Mouse (Mus musculus) brown adipose tissue, adult 24 weeks (tissue): ENCODE data around the gene Smad1. TPM values are rescaled to one million over a fixed set of nuclear protein-coding genes. Genes with fewer than 3 reads are reported as not detected.

Source experiments
- H3K27ac ChIP-seq: fragments of 200-500 bp; replicated peaks from 2 replicates; pipeline ENCODE4 v1.5.1; 2012; ENCODE audit warnings: low read depth, mild to moderate bottlenecking, low read length
- H3K4me1 ChIP-seq: fragments of 200-500 bp; 2 replicates; pipeline ENCODE4 v1.6.1; 2012; ENCODE audit warnings: low read length, mixed read lengths; ENCODE audit not compliant: control insufficient read depth, insufficient read depth, insufficient read length
- H3K4me3 ChIP-seq: fragments of 200-500 bp; 2 replicates; pipeline ENCODE4 v1.5.1; 2012; ENCODE audit warnings: low read depth, mild to moderate bottlenecking, low read length, moderate library complexity; ENCODE audit not compliant: insufficient read depth
- polyA plus RNA-seq: library from polyadenylated mRNA; stranded (reverse); fragments of >200 nt; gene quantifications from 2 replicates; pipeline ENCODE4 v1.2.4, GENCODE M21; 2012; ENCODE audit not compliant: missing spikeins, insufficient read depth, insufficient read length

Smad1 gene
- polyA plus RNA-seq, 1 experiment = 6.3 TPM

DNA sequence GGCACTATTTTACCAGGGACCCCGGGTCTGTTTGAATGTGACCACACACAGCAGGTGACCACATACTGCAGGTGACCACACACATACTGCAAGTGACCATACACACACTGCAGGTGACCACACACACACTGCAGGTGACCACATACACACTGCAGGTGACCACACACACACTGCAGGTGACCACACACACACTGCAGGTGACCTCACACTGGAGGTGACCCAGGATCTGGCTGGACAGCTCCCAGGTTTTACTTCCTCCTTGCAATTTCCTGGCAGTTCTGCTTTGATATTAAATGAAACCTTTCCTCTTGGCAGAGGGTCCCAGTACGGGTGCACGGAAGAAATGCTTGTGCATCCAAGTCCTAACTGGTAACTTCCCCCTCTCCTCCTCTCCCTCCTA lies 75.3 kb downstream of the Smad1 start:
- Histone ChIP-seq H3K4me3 (no peak overlapping the region), H3K27ac (peak overlapping the region; percentile 94), H3K4me1 (peaks cover 19% of the 10 kb centered on the region)

DNA sequence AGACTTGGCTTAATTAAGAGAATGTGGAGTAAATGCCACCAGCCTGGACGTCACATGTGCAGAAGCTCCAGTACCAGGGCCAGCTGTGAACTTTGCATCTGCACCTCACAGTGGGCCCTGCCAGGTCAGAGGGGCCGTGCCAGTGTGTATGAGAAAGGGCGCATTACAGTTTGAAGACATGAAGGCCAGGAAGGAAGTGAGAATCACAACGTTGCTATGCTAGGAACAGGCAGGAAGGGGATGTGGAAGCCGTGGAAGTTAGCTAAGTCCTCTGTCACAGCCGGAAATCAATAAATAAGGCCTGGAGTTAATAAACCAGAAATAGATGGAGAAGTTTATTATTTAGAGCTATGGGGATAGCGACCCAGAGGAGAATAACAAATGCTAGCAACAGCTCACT lies 76.2 kb downstream of the Smad1 start:
- Histone ChIP-seq H3K27ac (peak overlapping the region; percentile 94), H3K4me1 (peaks cover 19% of the 10 kb centered on the region), H3K4me3 (0 out of 2 replicates have a peak overlapping the region, but pooled peaks have one; percentile 6)

DNA sequence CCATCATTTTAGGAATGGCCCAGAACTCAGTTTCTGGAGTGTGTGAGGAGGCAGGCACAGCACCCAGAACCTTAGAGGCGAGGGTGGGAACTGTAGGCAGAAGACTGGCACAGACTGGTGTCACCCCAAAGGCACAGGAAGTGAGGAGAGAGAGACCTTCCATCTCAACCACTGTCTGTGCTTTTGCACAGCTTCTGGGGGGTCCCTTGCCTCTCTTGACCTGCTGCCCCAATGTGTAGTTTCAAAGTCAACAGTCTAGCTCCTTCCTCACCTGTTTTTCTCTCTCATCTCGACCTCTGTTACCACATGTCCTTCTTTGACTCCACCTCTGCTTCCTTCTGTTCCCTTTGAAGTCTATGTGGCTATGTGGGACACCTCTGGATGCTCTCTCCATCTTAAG lies 88.5 kb downstream of the Smad1 start:
- Histone ChIP-seq H3K4me3 (no peak overlapping the region), H3K27ac (no peak overlapping the region), H3K4me1 (no peaks in the 10 kb centered on the region)

DNA sequence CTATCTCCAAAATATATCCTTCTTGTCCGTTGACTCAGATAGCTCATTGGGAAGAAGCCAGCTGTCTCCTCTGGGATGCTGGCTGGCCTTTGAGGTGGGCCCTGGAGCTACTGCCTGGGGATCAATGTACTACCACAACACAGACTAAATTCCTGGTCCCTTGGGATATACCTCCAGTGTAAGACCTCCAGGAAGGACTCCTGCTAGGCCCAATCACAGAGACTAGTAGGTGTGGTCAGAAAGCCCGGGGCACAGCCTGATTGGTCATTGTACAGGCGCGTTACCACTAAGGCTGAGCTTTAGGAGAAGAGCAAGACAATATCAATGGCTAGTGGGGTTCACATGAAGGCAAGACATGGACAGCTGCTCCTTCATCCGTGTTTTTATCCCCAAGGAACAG lies 93.4 kb downstream of the Smad1 start:
- Histone ChIP-seq H3K4me1 (peaks cover 2% of the 10 kb centered on the region; the same call in 1 of the 2 replicates), H3K27ac (no peak overlapping the region), H3K4me3 (no peak overlapping the region)

DNA sequence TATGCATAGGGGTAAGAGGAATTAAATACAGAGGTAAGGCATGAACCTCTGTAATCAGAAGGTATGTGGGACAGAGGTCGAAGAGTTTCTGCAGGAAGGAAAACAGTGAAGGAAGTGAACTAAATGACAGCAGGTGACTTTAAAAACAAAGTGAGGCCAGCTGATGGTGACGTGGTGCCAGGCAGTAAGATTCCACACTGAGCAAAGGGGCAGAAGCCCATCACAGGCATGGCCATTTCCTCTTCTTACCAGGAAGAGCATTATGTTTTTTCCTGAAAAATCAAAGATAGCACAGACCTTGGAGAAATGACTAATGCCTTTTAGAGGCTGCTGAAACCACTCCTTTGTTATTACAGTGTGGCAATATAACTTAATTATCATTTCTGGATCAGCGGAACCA lies 97.8 kb downstream of the Smad1 start:
- H3K27ac ChIP-seq = peak overlapping the region; percentile 56; the same call in 1 of the 2 replicates
- no peak overlapping the region for H3K4me3 ChIP-seq
- peaks cover 2% of the 10 kb centered on the region; the same call in 1 of the 2 replicates for H3K4me1 ChIP-seq

DNA sequence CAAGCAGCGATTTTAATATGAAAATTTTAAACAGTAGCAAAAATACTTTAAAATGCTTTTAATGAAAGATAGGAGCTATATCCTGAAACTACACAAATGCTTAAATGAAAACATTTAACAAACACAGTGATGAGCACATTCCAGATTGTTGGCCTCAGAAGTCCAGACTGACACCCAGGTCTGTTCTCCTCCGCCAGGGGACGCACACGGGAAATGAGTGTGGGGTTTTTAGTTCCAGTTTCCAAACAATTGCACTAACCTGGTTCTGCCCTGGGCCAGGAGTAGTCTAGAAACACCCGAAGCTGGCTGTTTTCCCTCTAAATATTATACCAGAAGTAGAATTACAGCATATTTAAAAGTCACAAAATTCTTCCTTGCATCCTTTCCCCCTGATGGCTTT lies 99.6 kb downstream of the Smad1 start:
- no peak overlapping the region for H3K27ac ChIP-seq
- H3K4me1 ChIP-seq = peaks cover 7% of the 10 kb centered on the region; the same call in 1 of the 2 replicates
- H3K4me3 ChIP-seq = no peak overlapping the region

DNA sequence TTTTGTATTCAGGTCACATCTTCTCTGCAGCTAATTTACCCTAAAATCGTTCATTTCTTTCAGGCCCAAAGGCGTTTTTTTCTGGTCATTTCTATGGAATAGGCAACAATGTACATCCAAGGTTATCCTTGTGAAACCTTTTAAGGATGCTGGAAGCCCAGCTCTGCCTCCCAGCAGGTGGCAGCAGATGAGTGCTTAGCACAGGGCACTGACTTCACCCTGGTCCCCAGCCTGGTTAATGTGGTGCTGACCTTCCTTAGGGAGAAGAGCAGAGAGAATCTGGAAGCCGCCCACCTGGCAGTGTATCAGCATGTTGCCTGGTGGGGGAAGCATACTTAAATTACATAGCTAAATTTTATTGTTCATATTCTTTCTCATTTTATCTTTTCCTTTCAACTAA lies 101.6 kb downstream of the Smad1 start:
- H3K4me3 ChIP-seq = no peak overlapping the region

DNA sequence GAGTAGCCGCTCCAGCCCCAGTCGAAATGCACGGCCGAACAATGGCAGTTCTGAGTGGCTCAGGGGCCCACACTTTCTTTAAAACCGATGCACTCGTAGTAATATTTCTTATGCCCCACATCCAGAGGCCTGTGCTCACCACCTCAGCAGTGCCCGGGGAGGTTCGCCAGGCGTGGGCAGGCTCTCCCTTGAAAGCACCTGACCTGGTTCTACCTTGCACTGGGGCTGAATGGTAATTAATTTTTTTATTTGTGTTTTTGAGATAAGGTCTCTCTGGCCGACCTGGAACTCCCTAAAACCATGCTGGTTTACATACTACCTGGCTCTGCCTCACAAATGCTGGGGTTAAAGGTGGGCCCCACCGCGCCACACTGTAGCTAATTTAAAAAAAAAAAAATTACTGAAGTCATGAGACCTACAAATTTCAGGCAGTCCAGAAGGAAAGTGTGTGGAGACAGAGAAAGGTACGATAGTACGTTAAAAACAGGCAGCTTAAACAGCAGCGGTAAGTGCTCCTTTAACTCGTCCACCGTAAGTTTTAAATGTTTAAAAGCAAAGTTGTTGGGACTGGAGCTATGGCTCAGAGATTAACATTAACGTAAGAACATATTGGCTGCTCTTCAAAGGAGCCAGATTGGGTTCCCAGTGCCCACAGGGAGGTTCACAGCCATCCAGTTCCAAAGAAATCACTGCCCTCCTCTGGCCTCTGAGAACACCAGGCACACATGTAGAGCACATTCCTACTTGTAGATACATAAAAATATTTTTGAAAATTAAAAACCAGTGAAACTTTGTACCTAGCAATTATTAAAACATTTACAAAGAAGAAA lies 103.8 kb downstream of the Smad1 start:
- peak overlapping the region; percentile 93 for H3K27ac ChIP-seq
- peak overlapping the region; percentile 94 for H3K4me3 ChIP-seq
- peaks cover 14% of the 10 kb centered on the region; the same call in 1 of the 2 replicates for H3K4me1 ChIP-seq

More for the DNA sequence above, 101.6 kb downstream of the Smad1 start:
- no peak overlapping the region for H3K27ac ChIP-seq
- peaks cover 13% of the 10 kb centered on the region; the same call in 1 of the 2 replicates for H3K4me1 ChIP-seq

DNA sequence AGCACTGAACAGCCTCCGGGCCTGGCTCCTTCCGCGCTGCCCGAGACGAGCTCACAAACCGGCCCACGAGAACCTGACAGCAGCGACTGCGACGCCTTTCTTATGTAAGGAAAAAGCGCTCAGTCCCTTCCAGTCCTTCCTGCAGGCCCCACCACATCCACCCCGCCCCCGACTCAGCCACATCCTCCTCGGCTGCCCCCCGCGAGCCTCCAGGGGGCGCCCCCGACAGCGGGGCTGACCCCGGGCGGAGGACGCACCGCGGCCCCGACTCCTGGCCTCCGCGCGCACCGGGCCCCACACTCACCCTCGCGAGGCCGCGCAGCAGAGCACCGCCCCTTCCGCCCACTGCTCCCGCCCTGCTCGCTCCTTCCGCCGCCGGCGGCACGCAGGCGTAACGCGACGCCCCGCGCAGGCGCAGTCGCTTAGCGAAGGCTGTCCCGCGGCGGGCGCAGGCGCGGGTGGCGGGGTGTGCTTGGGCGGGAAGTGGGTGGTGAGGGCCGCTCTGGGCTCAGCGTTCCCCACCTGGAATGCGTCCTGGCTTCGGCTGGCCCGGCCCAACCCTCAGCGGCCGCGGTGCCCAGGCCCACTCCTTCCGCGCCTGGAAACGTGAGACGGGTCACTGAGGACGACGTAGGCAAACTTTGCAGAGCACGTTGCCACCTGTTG lies 104.6 kb downstream of the Smad1 start, which contains the start of gene Mmaa:
Gene Mmaa, minus strand, starts transcription at position 328 of the 666 bp plus-strand sequence.
- Histone ChIP-seq H3K4me1 (peaks cover 14% of the 10 kb centered on the region), H3K27ac (peak within 1 kb of the TSS; percentile 97), H3K4me3 (peak within 1 kb of the TSS; percentile 94)

DNA sequence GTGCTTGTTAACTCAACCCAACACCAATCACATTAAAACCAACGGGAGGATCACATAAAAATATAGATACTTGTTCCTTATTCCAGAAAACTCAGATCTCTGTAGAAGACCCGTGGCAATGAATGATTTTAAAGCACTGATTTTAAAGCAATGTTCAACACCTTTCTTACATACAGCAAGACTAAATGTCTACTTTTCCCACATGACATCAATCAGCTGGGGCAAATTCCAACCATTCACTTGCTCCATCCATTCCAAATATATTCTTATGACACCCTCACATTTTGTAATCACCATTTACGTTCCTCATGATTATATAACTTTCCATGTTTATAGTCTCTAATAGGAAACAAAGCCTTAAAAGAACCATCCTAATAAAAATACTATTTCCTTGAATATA lies 105.5 kb downstream of the Smad1 start:
- no peak overlapping the region; the same call in 1 of the 2 replicates for H3K4me3 ChIP-seq
- peaks cover 14% of the 10 kb centered on the region for H3K4me1 ChIP-seq
- 0 out of 2 replicates have a peak overlapping the region, but pooled peaks have one; percentile 30 for H3K27ac ChIP-seq

DNA sequence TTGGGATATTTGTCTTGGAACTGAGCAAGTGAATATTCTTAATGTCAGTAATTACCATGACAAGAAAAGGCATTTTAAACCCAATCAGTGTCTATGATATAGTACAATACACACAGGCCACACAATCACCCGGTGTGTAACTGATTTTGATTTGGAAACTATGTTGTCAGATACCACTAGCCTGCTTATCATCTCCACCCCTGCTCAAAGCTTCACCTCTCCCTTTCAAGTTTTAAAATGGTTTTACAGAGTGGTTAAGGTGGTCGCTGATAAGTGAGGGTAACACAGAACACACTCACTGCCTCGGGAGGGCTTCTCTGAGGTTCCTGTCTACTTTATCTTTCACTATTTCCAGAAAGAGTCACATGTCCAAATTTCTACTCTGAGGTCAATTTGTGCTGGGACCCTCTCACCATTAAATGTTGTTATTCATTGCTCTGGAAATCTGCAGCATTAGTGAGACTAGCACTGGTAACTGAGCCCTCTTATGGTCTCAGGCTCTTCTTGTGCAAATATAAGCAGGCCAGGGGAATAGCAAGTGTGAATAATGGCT lies 106.5 kb downstream of the Smad1 start:
- Histone ChIP-seq H3K4me3 (no peak overlapping the region), H3K27ac (no peak overlapping the region), H3K4me1 (peaks cover 14% of the 10 kb centered on the region)

DNA sequence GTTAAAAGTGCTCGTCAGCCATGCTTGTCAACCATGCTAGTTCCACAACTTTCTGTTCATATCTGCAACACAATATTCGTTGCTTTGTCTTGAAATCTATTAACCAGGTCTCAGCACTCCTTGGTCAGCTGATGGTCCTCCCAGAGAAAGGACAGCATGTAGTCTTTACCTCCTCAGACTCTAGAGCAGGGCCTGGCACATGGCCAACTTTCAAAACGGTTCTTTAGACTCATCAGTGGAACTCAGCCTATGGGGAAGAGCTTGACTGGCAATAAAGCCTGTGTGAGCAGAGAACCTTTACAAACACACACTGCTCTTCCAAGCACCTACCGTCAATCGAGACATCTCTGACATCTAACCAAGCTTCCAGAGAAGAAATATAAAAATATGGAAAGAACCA lies 109.7 kb downstream of the Smad1 start:
- Histone ChIP-seq H3K4me3 (no peak overlapping the region), H3K27ac (no peak overlapping the region)

DNA sequence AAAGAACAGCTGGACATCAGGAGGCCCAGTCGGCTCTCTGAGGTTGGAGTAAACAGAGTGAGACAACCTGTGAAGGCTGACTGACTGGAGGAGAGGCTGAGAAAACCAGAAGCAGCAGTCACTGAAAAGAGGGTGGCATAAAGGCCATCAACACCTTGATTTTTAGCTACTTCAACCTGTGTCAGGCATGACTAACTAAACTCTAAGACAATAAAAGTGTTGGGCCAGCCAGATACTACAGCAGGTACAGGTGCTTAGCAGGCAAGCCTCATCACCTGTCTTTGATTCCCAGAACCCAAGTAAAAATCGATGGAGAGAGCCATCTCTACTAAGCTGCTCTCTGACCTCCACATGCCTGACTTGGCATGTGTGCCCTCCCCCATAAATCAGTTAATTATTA lies 110.6 kb downstream of the Smad1 start:
- Histone ChIP-seq H3K4me3 (no peak overlapping the region), H3K27ac (no peak overlapping the region), H3K4me1 (peaks cover 9% of the 10 kb centered on the region)

More for the DNA sequence above, 109.7 kb downstream of the Smad1 start:
- H3K4me1 ChIP-seq = peaks cover 9% of the 10 kb centered on the region
